Mouse (Mus musculus): ENCODE results near the gene Sec11a. TPM values are rescaled to one million over a fixed set of nuclear protein-coding genes. Genes with fewer than 3 reads are reported as not detected.

Sec11a gene
- 203 TPM for polyA plus RNA-seq (2014; fragmentation: Illumina TruSeq; extraction: RNeasy Lipid Tissue Mini Kit (QIAGEN cat#74804))

DNA sequence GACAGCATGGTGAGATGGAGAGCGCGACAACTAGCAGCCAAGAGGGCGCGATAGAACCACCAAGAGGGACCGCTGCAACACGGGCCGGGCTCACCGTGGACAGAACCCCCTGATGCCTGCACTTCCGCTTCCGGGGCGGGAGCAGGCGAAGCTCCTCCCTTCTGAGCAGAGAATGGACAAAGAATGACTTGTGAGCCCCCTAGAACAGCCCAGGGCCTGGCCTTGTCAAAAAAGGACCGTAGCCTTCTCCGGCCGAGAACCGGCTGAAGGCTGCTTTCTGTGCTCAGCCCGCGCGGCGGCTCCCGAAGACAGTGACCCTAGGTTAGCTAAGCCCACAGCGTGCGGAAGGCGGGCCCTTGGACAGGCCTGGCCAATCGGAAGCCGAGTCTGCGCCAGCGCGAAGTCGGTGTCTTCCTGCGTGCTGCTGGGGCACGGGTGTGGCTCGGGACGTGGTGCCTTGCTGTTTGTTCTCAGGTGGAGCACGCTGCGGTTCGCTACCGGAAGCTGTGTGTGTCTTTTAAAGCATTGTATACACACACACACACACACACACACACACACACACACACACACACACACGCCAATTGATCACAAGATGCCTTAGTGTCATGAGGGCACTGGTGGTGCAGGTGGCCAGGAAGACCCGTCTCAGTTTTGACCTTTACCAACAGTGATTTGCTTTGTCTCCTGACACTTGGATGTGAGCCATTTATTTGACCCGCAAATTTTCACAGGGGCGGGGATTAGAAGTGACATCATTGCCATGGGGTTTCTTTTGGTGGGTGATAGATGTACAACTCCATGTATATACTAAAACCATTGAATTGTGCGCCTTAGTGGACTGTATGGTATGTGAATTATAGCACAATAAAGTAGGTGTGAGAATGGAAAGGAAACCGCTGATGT, at the start of gene Sec11a:
Sec11a (minus strand) TSS at position 336 of the 906 bp plus-strand sequence.

DNA sequence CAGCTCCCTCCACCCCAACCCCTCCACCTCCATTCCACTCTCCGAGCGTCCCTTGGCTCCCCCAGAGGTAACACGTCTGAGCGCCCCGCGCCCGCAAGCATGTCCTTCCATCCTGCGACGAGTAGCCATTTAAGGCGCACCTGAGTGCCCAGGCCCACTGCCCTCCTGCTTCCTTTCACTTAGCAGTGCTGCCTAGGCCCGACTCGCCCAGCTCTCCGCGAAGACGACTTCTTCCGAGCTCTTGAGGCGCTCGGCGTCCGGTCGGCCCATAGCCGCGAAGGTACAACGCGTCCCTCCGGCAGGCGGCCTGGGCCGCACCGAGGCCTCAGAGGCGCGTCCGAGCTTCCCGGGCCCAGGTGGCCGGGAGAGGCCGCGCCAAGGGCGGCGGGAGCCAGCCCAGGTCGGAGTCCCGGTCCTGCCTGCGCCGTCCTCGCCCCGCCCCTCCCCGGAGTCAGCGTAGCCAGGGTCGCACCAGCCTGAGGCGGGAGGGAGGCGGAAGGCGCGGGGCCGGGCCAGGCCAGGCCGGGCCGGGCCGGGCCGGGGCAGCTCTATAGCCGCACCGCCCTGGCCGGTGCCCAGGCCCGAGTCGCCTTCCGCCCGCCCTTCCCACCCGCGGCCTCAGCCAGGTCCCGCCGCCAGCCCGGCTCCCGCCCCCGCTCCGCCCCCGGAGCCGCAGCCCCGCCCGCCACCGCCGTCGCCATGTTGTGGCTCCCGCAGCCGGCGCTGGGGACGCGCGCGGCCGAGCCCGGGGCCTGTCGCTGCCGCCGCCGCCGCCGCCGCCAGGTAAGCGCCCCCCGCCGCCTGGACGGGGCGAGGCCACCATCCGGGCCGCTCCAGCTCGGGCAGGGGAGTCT, 45.6 kb upstream of the Sec11a start, which contains the start of gene Zfp592:
Zfp592 (plus strand) TSS at position 702 of the 854 bp plus-strand sequence.

DNA sequence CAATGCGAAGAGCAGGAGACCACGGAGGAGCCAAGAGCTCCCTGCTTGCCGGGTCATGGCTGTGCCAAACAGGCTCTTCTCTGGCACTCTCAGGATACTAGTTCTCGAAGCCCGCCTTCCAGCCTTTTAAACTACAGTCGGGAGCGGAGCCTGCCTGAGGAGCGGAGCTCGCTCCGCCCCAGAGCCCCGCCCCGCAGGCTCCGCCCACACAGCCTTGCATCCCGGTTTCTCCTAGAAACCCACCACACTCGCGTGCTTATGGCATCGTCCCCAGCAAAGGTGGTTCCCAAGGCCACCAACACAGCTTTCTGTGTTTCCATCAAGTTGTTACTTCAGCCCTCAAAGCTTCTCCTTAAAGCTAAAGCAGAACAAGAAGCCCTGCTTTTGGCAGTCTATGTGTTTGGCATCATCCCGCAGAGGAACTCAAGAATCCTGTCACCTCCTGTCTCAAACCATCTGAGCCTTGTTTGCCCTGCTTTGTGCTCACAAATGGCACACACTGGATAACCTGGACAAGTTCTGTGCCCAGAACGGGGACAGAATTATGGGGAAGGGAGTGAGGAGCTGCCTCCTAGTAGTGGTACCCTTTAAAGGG, 42.6 kb downstream of the Sec11a start, which contains the start of gene Nmb:
Nmb (minus strand) TSS at position 156 of the 595 bp plus-strand sequence.

DNA sequence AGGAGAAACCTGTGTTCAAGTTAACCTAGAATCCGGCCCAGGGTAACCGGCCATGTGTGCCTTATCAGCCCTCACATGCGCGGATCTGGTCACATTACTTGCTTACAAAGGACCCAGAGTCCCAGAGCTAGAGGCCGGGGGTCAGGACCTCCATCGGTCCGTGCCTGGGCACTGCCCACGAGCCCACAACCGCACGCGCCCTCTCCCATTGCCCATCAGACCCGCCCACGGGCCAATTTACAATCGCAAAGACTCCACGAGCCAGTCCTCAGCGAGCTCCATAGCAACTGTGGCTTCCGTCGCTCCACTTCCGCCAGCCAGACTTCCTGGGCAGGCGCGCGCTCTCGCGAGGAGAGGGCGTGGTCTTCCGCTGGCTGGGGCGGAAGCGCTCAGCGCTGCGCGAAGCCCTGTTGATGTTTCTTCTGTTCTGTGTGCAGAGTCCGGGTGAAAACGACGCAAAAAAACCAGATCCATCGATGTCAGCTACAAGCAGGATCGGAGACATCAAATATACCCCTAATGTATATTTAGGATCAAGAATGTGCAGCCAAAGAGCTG, 46.6 kb downstream of the Sec11a start, which contains the start of gene Wdr73:
Wdr73 (minus strand) TSS at position 326 of the 558 bp plus-strand sequence.

DNA sequence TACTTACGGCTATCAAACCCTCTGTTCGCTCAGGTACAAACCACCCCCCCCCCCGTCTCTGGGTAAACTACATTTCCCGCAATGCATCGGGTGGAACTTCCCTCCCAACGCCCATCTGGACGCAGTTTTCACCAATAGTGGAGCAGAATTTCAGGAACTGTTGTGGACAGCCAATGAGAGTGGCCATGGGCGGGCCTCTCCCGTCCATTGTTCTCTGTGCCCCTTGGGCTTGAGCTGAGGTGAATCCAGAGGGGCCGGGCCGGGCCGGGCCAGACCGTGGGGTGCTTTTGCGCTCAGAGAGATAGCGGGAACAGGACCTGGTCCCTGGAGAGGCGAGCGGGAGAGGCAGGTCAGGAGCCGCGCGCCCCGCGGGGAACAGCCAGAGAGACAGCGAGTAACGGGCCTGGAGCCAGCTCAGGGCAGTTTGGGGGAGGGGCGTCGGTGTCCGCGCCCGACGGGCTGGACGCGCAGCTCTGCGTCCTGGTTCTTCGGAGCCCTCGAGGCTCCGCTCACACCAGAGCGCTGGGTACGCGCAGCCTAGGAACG, 86.8 kb downstream of the Sec11a start, which contains the start of gene Zscan2:
Zscan2 (plus strand) TSS at position 192 of the 546 bp plus-strand sequence.

Other genes with a start within 250 kb of the Sec11a start
- 73.3 TPM for gene Iqgap1, start 121.8 kb downstream of the Sec11a start, polyA plus RNA-seq (2014; fragmentation: Illumina TruSeq; extraction: RNeasy Lipid Tissue Mini Kit (QIAGEN cat#74804))
- 2.7 TPM for gene Zscan2, start 86.9 kb downstream of the Sec11a start, polyA plus RNA-seq (2014; fragmentation: Illumina TruSeq; extraction: RNeasy Lipid Tissue Mini Kit (QIAGEN cat#74804))
- 24.0 TPM for gene Wdr73, start 46.5 kb downstream of the Sec11a start, polyA plus RNA-seq (2014; fragmentation: Illumina TruSeq; extraction: RNeasy Lipid Tissue Mini Kit (QIAGEN cat#74804))
- gene Nmb, start 42.7 kb downstream of the Sec11a start, polyA plus RNA-seq (2014; fragmentation: Illumina TruSeq; extraction: RNeasy Lipid Tissue Mini Kit (QIAGEN cat#74804)): 1.9 TPM
- gene Zfp592, start 45.9 kb upstream of the Sec11a start, polyA plus RNA-seq (2014; fragmentation: Illumina TruSeq; extraction: RNeasy Lipid Tissue Mini Kit (QIAGEN cat#74804)): 12.2 TPM
- 0.23 TPM for gene Alpk3, start 109.8 kb upstream of the Sec11a start, polyA plus RNA-seq (2014; fragmentation: Illumina TruSeq; extraction: RNeasy Lipid Tissue Mini Kit (QIAGEN cat#74804))
- gene Slc28a1, start 167.0 kb upstream of the Sec11a start, polyA plus RNA-seq (2014; fragmentation: Illumina TruSeq; extraction: RNeasy Lipid Tissue Mini Kit (QIAGEN cat#74804)): not detected